Mouse (Mus musculus): ENCODE measurements around the gene Hhipl1. TPM values are rescaled to one million over a fixed set of nuclear protein-coding genes. Genes with fewer than 3 reads are reported as not detected.

Hhipl1 gene
- total RNA-seq (2021): under 1 TPM; 0.91 to 0.95 TPM
- long read RNA-seq, experiment 1, partial matches to known transcripts: 0 of 1 reads
- long read RNA-seq, experiment 1, other reads (novel, unspliced or antisense): 1 of 1 reads
- long read RNA-seq, experiment 2: 0 reads

DNA sequence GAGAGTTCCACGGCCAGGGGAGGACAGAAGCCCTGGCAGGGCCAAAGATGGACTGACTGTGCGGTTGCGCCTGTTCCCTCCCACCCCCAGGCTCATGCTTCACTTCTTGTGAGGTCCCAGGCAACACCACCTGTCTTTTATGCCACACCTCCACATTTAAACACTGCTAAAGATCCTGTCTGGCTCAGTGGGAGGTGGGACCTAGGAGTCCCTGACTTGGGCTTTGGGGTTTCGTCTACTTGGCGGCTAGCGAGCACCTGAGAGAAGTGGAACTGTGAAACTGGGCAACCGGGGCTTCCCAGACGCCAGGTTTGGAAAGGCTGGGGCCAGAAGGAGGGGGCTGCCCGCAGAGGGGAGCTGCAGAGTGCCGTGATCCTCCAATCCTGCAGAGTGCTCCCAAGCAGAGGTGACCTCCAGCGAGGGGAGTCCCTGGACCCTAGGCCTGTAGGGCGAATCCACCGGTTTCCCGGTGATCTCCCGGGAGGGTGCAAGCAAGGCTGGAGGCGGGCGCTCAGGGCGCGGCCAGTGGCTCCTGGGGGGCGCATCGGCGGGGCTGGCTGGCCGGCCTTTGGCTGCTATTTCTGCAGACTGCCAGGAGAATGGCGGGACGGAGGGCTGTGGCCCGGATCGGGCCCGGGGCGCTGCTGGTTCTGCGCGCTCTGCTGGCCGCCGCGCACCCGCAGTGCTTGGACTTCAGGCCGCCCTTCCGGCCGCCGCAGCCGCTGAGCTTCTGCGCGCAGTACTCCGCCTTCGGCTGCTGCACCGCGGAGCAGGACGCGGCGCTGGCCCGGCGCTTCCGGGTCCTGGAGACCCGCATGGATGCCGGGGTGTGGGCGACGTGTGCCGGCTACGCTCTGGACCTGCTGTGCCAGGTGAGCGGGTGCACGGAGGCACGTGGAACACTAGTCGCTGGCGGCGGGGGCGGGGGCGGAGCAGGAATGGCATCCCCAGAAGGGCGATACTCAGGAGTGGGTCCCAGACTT is at the start of gene Hhipl1:
TSS of gene Hhipl1 (plus strand) at position 459 of the 983 bp plus-strand sequence.
- peak; percentile 47 for DNase-seq

- DNase-seq: no peak
Measured at GRCm38 (mm10) chr12:108256734-108257133, 49.3 kb upstream of the Hhipl1 start.

DNA sequence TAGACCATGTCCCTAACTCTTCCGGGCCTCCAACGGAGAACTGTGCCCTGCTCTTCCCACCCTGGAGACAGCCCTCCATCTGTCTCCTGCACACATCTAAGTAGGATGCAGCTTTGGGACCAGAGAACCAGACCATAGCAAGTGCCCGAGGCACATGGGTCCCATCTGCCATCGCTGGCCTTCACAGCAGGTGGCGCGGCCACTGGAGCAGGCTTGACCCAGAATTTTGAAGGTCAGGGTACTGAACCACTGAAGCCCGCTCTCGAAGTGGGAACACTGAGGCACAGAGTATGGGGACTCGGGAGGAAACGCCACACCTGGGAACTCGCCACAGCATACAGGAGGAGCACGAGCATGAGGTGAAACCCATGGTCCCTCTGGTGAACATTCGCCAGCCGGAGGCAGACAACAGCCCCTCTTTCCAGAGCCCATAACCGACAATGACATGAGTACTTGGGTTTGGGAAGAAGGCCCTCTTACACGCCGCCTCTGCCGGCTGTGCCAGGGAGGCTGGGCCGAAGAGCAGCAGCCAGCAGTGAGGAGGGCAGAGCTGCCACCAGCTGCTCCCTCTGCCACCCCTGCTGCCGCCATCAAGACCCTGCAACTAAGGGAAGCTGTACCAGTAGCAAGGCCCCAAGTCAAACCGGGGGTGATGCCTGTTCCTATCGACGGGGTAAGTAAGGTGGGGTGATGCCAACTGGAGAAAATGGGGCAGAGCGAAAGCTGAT is 46.6 kb upstream of the Hhipl1 start:
- DNase-seq: no peak

DNA sequence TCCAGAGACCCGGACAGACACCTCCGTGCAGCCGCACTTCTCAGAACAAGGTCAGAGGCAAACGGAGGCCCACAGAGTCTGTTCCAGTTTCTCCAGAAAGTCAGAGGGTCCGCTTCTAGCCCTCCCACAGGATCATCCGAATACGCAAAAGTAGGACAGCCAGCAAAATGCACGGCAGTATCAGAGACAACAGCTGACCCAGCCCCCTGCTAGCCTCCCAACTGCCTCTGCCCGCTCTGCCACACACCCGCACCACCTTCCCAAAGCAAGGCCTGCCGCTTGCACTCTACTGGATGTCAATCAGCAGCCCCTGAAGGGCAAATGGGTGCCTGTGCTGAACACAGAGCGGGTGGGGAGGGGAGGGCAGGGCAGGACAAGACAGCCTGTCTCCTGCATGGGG is 45.1 kb upstream of the Hhipl1 start:
- DNase-seq: no peak

- DNase-seq: no peak
Measured at GRCm38 (mm10) chr12:108264918-108265317, 41.2 kb upstream of the Hhipl1 start.

- no peak for DNase-seq
Measured at GRCm38 (mm10) chr12:108265831-108266619, 40.0 kb upstream of the Hhipl1 start.

GRCm38 (mm10) chr12:108267653-108268052 is 38.4 kb upstream of the Hhipl1 start:
- peak; percentile 25 for DNase-seq

- no peak for DNase-seq
Measured at GRCm38 (mm10) chr12:108268970-108269369, 37.1 kb upstream of the Hhipl1 start.

GRCm38 (mm10) chr12:108269699-108270098 is 36.4 kb upstream of the Hhipl1 start:
- DNase-seq: no peak

DNA sequence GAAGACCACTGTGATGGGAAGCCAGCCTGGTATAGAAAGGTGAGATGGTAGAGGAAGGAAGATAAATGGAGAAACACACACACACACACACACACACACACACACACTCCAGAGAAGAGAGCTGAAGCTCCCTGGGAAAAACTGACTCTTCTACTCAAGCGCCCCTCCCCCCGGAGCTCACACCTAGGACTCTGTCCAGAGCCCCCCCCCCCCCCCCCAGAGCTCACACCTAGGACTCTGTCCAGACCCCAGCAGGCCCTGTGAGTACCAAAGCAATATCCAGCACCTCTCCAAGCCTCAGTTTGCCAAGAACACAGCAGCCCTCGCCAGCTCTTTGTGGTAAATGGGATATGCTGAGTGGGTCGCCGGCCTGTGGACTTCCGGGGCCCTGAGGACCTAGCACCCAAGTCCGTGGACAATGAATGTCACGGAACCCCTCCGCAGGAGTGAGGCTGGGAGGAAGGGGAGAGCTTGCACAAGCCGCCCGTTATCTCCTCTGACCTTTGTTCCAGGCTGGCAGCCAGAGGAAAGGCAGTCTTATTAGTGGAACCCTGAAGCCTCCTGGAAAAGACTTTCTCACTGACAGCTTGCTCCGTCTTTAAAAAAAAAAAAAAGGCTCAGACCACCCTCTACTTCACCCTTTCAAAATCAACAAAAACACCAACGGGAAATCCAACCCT is 35.7 kb upstream of the Hhipl1 start:
- no peak for DNase-seq

DNA sequence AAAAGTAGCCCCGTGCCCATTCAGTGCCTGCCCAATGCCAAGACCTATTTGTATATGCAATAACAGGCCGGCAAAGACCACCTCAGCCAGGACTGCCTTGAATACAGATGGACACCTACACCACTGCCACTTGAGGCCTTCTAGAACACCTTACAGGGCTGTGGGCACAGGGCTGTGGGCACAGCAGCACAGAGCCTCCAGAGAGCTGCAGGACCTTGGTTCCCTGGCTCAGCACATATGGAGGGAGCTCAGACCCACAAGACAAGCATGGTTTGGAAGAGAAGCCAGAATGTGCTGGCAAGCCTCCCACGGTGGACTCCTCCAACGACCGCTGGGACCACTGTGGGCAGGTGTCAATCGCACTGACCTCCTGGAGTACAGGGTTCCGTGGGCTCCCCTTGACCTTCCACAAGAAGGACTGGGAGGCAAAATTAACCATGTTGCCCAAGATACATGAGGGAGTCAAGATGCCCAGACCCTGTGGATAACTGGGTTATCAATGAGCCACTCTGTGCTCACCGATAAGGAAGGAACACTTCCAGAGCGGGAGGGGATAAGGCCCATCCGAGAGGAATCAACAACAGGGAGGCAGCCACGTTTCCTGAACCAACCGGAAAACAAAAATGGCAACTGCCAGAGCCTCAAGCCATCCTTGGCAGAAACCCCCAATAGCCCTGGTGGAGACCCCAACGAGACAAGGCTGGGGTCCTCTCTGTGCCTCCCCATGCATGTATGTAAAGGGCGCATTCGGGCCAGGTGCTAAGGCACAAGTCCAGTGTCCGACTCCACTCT is 34.5 kb upstream of the Hhipl1 start:
- no peak for DNase-seq

GRCm38 (mm10) chr12:108272143-108272635 is 33.9 kb upstream of the Hhipl1 start:
- DNase-seq: no peak

DNA sequence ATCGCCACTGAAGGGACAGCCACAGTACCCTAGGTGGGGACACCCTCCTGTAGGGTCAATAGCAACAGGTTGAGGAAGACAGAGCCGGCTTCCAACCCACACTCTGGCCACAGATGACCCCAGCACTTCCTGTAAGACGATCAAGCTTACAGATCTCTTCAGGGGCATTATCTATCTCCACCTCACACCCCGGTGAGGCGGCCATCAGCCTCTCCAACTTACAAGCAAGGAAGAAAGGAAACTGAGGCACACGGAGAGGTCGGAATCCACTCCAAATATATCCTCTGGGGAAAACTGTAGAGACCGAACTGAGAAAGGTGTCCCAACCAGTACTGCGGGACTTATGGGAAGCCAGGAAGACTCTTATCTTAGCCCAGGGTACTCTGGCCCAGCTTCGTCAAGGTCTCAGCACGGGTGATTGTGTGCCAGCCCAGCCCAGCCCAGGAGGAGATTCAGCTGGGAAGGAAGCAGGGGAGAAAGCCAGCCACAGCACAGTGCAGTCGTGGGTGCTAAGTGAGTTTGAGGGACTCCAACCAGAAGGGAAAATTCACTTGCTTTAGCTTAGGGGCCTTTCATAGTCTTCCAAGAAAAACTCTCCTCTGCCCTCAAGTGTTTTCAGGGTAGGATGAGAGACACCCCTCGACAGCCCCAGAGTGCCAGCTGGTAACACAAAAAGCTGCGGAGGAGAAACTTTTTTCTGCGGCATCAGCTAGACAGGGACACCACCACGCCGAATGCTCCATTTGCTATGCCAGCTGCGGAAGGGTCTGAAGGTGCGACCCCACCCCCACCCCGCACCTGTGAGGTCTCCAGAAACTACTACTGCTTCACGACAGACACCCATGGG is 32.4 kb upstream of the Hhipl1 start:
- no peak for DNase-seq

DNA sequence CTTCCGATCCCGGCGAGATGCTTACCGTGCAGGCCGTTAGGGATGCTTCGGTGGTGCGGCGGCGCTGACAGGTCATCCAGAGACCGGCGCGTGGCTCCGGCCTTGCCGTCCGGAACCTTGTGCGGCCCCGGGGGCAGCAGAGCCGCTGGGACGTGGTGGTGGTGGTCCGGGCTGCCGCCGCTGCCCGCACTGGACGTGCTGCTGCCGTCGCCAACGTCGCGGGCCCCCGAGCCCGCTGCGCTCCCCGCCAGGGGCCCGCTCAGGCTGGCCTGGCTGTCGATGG is 31.8 kb upstream of the Hhipl1 start:
- no peak for DNase-seq

DNA sequence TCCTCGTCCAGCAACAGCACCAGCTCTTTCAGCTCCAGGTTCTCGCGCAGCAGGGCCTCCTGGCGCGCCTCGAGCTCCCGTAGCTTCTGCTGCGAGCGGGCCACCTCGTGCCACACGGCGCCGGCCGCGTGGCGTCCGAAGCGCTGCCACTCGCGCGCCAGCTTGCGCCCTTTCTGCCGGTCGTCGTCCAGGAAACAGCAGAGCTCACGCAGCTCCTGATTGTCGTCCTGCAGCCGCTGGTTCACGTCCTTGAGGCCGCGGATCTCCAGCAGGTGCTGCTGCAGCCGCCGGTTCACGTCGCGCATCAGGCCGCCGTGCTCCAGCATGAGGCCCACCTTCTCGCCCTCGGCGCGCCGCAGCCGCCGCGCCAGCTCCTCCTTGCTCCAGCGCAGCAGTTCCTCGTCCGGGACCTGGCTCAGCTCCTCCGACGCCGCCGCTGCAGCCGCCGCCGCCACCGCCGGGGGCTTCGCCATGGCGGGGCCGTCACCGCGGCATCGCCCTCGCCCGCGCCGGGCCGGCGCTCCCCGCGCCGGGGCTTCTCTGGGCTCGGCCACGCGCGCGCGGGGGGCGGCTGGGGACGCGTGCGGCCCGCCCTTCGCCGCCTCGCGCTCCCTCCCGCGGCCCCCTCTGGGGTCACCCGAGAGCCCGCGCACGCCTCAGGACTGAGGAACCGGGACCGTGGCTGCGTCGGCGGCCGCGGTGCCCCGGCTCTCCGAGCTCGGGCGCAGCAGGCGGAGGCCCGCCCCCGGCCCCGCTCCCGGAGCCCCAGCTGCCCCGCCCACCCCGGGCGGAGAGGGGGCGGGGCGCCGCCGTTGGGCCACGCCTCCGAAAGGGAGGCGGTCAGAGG is 31.2 kb upstream of the Hhipl1 start, which contains the start of gene Ccdc85c:
TSS of gene Ccdc85c (minus strand) at position 765 of the 847 bp plus-strand sequence.
- peak; percentile 43 for DNase-seq

DNA sequence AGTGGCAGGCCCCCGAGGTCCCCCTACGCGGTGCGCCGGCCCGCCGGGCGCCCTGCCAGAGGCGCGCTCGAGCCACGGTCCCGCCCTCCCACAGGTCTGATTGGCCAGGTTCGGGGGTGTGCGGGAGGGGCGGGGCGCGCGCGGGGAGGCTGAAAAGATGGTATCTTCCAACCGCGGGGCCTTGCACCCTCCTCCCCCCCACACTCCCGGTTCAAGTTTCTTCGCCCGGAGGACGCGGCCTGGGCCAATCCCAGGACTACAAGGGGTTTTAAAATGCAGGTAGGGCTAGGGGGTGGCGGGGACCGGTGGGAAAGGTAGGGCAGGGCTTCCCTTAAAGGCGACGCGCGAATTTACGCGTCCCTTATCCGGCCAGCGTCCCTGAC is 30.6 kb upstream of the Hhipl1 start:
- DNase-seq: peak; percentile 99

DNA sequence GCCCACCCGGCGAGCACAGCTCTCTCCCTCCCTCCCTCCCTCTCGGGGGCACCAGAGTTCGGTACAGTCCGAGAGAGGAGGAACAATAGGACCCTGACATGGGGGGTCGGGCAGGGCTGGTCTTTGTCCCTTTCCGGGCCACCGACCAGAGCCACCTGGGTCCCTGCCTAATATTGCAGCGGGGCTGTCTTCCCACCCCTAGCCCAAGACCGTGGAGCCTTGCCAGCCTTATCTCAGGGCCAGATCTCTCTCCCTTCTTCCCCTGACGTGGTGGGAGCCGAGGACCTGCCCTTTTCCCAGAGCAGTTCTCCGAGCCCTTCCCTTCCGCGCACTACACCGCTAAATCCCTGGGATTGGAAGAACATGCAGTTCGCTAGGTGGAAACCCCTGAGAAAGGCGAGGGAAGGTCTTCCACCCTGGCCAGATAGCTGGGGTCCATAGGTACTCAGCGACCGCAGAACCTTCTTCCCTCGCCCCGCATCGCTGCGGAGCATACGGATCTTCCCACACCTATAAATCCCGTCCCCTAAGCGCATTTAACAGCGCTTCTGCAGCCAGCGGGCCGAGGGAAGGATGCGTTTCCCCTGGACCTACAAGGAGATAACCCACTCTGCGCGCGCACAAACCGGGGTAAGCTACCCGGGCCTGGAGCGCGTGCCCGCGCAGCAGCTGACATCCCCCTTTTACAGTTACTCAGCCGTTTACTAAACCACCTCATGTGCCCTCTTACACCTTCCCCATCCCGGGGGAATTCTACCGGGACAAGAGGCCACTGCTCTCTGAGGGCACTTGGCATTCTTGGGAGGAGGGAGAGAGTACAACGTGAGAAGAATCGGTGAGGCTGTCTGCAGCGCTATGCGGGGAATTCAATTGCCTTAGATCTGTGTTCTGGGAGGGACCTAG is 29.9 kb upstream of the Hhipl1 start:
- no peak for DNase-seq

Data from gastrocnemius, postnatal 25 days (tissue).